Mouse (Mus musculus) liver, embryonic 13.5 days (tissue): ENCODE measurements around the gene Coro1b. TPM values are rescaled to one million over a fixed set of nuclear protein-coding genes. Genes with fewer than 3 reads are reported as not detected.
"Not testable (repeated sequence)": the region's sequence is repeated elsewhere in the genome, so short reads cannot be mapped to it uniquely, and the experiment has no call there.

ENCODE experiments used
- ATAC-seq: fragments of 200-750 bp; cut with Nextera tagmentation; 2 replicates; pipeline ENCODE4 v1.8.0; 2017; ENCODE audit warnings: low read depth, mild to moderate bottlenecking, moderate number of reproducible peaks, moderate library complexity
- DNase-seq: peaks from one replicate; pipeline ENCODE4 v3.0.0; 2022
- H3K27ac ChIP-seq: fragments of 300-500 bp; sonication (generic); 2 replicates; pipeline ENCODE4 v1.5.1; 2015; ENCODE audit warnings: moderate library complexity, mild to moderate bottlenecking, inconsistent platforms
- H3K27me3 ChIP-seq: fragments of 300-500 bp; sonication (generic); 2 replicates; pipeline ENCODE4 v1.6.1; 2015; ENCODE audit warnings: mild to moderate bottlenecking, inconsistent platforms
- H3K36me3 ChIP-seq: fragments of 300-500 bp; sonication (generic); 2 replicates; pipeline ENCODE4 v1.6.1; 2015; ENCODE audit warnings: mild to moderate bottlenecking, inconsistent platforms
- H3K4me1 ChIP-seq: fragments of 300-500 bp; sonication (generic); replicated peaks from 2 replicates; pipeline ENCODE4 v1.6.1; 2015; ENCODE audit warnings: inconsistent platforms
- H3K4me2 ChIP-seq: fragments of 300-500 bp; sonication (generic); 2 replicates; pipeline ENCODE4 v1.6.1; 2015; ENCODE audit warnings: inconsistent platforms, mild to moderate bottlenecking, moderate library complexity
- H3K4me3 ChIP-seq: fragments of 300-500 bp; sonication (generic); replicated peaks from 2 replicates; pipeline ENCODE4 v1.5.1; 2015; ENCODE audit warnings: mild to moderate bottlenecking, inconsistent platforms
- H3K9ac ChIP-seq: fragments of 300-500 bp; sonication (generic); 2 replicates; pipeline ENCODE4 v1.6.1; 2015; ENCODE audit warnings: mild to moderate bottlenecking, inconsistent platforms
- H3K9me3 ChIP-seq: fragments of 300-500 bp; sonication (generic); replicated peaks from 2 replicates; pipeline ENCODE4 v1.6.1; 2016; ENCODE audit warnings: inconsistent platforms
- WGBS: fragments of 180-500 bp; shearing (Covaris S2); methylation state at CpG from one replicate; pipeline ENCODE4 v1.1.7; 2015; ENCODE audit not compliant: insufficient replicate concordance; 5-methylcytosine and 5-hydroxymethylcytosine counted together
- polyA plus RNA-seq: library from polyadenylated mRNA; unstranded; fragments of >200 nt; fragmentation: Nextera tagmentation; extraction: Ambion mirVana; gene quantifications from 2 replicates; pipeline ENCODE4 v1.2.1, GENCODE M21; 2015

The Coro1b gene
- polyA plus RNA-seq, 1 experiment from 2014 or later = 72.6 TPM

DNA sequence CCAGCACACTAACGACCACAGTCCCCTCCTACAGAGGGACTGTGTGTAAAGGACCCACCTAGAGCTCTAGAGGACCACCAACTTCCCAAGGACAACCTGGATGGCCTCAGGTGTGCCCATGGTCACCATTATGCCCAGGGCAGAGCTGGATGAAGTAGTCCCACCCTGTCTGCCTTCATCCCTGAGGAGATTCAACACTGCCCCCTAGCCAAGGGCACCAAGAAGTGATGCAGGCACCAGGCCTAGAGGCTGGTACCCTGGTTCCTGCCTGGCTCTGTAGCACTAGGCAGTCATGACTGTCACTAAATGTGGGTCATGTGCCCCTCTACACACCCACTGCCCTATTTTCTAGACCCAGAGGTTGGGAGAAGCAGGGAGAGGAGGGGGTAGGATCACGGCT lies 16.7 kb upstream of the Coro1b start:
- peak overlapping the region; percentile 77 for H3K9ac ChIP-seq
- H3K36me3 ChIP-seq = peaks cover 53% of the 10 kb centered on the region
- no peak for DNase-seq
- H3K4me3 ChIP-seq = no peak overlapping the region
- peak overlapping the region; percentile 68 for H3K4me2 ChIP-seq
- H3K27me3 ChIP-seq = no peaks in the 10 kb centered on the region
- 81% methylated on average over 2 of the region's 2 CpGs for WGBS
- H3K9me3 ChIP-seq = no peaks in the 10 kb centered on the region
- ATAC-seq = peak; percentile 49
- H3K4me1 ChIP-seq = peaks cover 71% of the 10 kb centered on the region
- peak overlapping the region; percentile 91 for H3K27ac ChIP-seq

DNA sequence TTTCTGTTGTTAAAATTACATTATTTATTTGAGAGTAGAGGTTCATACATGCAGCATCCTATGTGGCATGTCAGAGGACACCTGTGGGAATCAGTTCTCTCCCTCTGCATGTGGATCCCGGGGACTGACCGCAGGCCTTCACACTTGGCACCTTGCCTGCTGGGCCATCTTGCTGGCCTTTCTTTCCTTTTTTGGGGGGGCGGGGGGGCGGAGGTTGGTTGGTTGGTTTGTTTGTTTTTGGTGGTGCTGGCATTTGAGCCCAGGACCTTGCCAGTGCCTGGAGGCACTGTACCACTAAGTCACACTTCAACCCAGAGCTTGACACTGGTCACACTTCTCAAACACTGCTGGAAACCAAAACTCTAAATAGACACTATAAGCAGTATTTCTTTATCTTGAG lies 14.1 kb upstream of the Coro1b start:
- Histone ChIP-seq H3K36me3 (peaks cover 32% of the 10 kb centered on the region), H3K4me2 (no peak overlapping the region), H3K4me1 (peaks cover 58% of the 10 kb centered on the region), H3K27ac (0 out of 2 replicates have a peak overlapping the region, but pooled peaks have one; percentile 67), H3K9me3 (no peaks in the 10 kb centered on the region), H3K27me3 (peaks cover 7% of the 10 kb centered on the region; the same call in 1 of the 2 replicates), H3K4me3 (no peak overlapping the region), H3K9ac (no peak overlapping the region)
- DNase-seq (no peak), ATAC-seq (no peak)
- WGBS = 92% methylated on average over 4 of the region's 4 CpGs

DNA sequence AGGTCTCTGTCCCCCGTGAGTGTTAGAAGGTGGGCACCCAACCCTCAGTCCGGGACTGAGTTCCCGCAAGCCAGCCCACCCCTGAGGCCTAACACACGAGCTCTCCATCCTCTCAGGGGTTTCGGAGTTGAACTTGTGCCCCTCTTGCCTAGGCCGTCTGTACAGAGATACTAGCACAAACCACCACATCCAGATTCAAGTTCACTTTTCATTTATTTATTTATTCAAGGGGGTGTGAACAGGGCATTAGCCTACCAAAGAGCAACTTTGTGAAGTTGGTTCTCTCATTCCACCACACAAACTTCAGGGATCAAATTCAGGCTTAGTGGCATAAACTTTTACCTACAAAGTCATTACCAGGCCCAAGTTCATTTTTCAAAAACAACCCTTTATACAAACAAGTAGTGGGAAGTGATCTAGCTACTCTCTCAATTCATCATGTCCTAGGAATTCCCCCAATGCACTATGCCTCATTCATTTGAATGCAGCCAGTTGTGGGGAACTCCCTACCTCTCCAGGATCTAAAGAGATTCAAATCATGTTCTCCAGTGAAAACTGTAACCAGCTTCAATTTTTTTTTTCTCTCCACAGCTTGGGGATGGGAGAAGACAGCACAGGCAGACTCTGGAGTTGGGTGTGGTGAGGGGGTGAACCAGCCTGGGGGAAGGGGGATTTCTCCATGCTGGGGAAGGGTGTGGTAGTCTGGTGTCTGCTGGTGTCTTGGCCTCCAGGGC lies 13.0 kb upstream of the Coro1b start:
- Histone ChIP-seq H3K4me1 (peaks cover 49% of the 10 kb centered on the region), H3K27ac (peak overlapping the region; percentile 67), H3K27me3 (peaks cover 11% of the 10 kb centered on the region; the same call in 1 of the 2 replicates), H3K36me3 (peaks cover 26% of the 10 kb centered on the region), H3K4me2 (peak overlapping the region; percentile 43)
- ATAC-seq, H3K9ac ChIP-seq, DNase-seq, H3K9me3 ChIP-seq, H3K4me3 ChIP-seq: not testable (repeated sequence)
- WGBS = 79% methylated on average over 6 of the region's 6 CpGs

DNA sequence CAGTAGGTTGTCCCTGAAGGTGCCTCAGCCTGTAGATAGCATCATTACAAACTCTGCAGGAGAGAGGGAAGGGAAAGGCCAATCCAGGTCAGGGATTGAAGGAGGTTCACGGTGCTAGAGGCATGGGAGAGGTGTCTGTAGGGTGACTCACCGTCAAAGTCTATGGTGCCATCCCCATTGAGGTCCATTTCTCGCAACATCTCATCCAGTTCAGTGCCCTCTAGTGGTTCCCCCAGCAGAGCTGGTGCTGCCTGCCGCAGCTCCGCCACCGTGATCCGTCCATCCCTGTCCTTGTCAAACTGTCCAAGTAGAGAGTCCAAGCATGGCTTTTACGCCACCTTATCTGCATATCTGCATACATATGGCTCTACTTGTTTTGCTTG lies 12.5 kb upstream of the Coro1b start:
- H3K4me1 ChIP-seq = peaks cover 43% of the 10 kb centered on the region
- not testable (repeated sequence) for H3K9me3 ChIP-seq, DNase-seq, H3K9ac ChIP-seq
- H3K4me3 ChIP-seq = peak overlapping the region; percentile 33; the same call in 1 of the 2 replicates
- peaks cover 26% of the 10 kb centered on the region for H3K36me3 ChIP-seq
- peaks cover 11% of the 10 kb centered on the region; the same call in 1 of the 2 replicates for H3K27me3 ChIP-seq
- H3K4me2 ChIP-seq = peak overlapping the region; percentile 43
- H3K27ac ChIP-seq = peak overlapping the region; percentile 34; the same call in 1 of the 2 replicates
- ATAC-seq = peak; percentile 57
- WGBS = 18% methylated on average over 8 of the region's 8 CpGs

DNA sequence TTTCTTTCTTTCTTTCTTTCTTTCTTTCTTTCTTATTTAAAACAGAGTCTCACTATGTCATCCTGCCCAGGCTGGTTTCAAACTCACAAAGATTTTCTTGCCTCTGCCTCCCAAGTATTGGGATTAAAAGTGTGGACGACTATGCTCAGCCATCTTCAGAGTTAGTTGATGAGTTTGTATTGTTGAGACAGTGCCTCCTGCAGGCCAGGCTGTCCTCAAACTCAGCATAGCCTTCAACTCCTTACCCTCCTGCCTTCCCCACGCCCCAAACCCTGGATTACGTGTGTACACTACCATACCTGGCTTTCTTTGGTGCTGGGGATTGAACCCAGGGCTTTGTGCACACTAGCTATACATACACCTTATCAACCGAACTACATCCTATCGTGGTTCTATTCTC lies 12.0 kb upstream of the Coro1b start:
- Histone ChIP-seq H3K4me2 (peak overlapping the region; percentile 43; the same call in 1 of the 2 replicates), H3K9ac (0 out of 2 replicates have a peak overlapping the region, but pooled peaks have one; percentile 23), H3K27me3 (peaks cover 11% of the 10 kb centered on the region; the same call in 1 of the 2 replicates), H3K27ac (no peak overlapping the region), H3K36me3 (peaks cover 20% of the 10 kb centered on the region), H3K9me3 (no peaks in the 10 kb centered on the region), H3K4me3 (no peak overlapping the region), H3K4me1 (peaks cover 38% of the 10 kb centered on the region)
- 73% methylated on average over 5 of the region's 5 CpGs for WGBS
- peak; percentile 50 for ATAC-seq
- no peak for DNase-seq

DNA sequence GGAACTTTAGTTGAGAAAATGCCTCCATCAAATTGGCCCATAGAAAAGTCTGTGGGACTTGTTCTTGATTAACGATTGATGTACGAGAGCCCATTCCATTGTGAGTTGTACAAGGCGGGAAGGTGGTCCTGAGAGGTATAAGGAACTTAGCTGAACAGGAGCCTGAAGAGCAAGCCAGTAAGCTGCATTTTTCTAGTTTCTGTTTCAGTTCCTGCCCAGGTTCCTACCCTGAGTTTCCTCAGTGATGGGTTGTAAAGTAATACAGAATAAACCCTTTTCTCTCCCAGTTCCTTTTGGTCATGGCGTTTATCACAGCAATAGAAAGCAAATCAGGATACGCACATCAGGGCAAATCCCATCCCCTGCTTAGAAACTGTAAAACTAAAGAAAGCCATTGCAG lies 10.5 kb upstream of the Coro1b start:
- WGBS = 65% methylated on average over 5 of the region's 5 CpGs

DNA sequence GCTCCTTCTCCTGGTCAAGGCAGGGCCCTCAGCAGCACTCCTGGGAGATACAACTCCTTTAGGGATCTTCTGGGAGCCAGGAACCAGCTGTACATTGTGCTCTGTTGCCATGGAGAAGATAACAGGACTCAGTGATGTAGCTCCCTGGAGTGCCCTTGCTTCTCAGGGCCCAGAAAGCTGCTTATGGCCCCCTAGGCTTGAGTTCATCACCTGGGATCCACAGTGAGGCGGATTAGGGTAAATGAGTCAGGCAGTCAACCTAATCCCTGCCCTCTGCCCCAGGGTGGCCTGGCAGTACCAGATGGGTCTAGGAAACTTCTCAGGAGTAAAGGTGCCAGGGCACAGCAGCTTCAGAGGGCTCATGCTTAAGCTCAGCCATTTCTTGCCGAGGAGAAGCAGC lies 9.0 kb upstream of the Coro1b start, which contains the start of gene Gpr152:
TSS of gene Gpr152 (plus strand) at position 342 of the 400 bp plus-strand sequence.
- Histone ChIP-seq H3K4me3 (no peak within 1 kb of the TSS), H3K9me3 (no peaks in the 10 kb centered on the region), H3K9ac (0 out of 2 replicates have a peak within 1 kb of the TSS, but pooled peaks have one; percentile 26), H3K27me3 (peaks cover 11% of the 10 kb centered on the region; the same call in 1 of the 2 replicates), H3K27ac (no peak within 1 kb of the TSS), H3K36me3 (no peaks in the 10 kb centered on the region), H3K4me1 (peaks cover 20% of the 10 kb centered on the region), H3K4me2 (no peak within 1 kb of the TSS)
- ATAC-seq (no peak), DNase-seq (no peak)
- WGBS = 67% methylated on average over 2 of the region's 2 CpGs

More for the DNA sequence above, 10.5 kb upstream of the Coro1b start:
- peaks cover 25% of the 10 kb centered on the region for H3K4me1 ChIP-seq
- peaks cover 6% of the 10 kb centered on the region for H3K36me3 ChIP-seq
- H3K4me2 ChIP-seq = no peak overlapping the region
- H3K27ac ChIP-seq = no peak overlapping the region
- DNase-seq (no peak), ATAC-seq (no peak)
- H3K4me3 ChIP-seq = no peak overlapping the region
- peaks cover 11% of the 10 kb centered on the region; the same call in 1 of the 2 replicates for H3K27me3 ChIP-seq
- no peak overlapping the region for H3K9ac ChIP-seq
- H3K9me3 ChIP-seq = no peaks in the 10 kb centered on the region

DNA sequence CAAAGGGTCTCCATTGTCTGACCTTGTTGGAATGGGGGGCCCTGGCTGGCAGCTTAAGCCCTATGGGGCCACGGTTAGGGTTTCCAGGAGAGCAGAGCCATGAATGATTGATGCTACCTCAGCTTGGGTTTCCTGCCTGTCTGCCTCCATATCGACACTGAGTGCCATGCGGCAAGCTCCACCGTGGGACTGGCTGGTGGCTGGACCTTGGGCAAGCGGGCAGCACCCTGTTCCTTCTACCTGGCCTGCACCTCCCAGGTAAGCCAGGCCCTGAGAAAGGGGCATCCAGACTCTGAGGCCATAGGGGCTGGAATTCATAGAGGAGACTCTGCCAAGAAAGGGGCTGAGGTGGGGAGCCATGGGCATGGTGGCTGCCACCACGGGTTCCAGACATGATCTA lies 8.3 kb upstream of the Coro1b start:
- no peak overlapping the region for H3K4me2 ChIP-seq
- WGBS = 70% methylated on average over 6 of the region's 6 CpGs
- no peak overlapping the region for H3K27ac ChIP-seq
- H3K4me3 ChIP-seq = no peak overlapping the region
- DNase-seq (no peak), ATAC-seq (no peak)
- H3K36me3 ChIP-seq = no peaks in the 10 kb centered on the region
- no peak overlapping the region for H3K9ac ChIP-seq
- H3K27me3 ChIP-seq = peaks cover 11% of the 10 kb centered on the region; the same call in 1 of the 2 replicates
- no peaks in the 10 kb centered on the region for H3K9me3 ChIP-seq
- H3K4me1 ChIP-seq = peaks cover 21% of the 10 kb centered on the region

DNA sequence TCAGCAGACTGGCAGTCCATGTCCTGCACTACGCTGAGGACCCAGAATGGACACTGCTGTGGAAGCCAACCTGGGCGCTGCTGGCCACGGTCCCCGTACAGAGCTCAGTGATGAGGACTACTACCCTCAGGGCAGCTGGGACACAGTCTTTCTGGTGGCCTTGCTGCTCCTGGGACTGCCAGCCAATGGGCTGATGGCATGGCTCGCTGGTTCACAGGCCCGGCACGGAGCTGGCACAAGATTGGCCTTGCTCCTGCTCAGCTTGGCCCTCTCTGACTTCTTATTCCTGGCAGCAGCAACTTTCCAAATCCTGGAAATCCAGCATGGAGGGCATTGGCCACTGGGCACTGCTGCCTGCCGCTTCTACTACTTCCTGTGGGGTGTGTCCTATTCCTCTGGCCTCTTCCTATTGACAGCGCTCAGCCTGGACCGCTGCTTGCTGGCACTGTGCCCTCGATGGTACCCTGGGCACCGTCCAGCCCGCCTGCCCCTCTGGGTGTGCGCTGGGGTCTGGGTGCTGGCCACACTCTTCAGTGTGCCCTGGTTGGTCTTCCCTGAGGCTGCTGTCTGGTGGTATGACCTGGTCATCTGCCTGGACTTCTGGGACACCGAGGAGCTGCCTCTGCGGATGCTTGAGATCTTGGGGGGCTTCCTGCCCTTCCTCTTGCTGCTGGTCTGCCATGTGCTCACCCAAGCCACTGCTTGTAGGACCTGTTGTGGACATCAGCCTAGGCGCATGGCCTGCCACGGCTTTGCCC lies 5.8 kb upstream of the Coro1b start:
- no peak overlapping the region for H3K27ac ChIP-seq
- ATAC-seq (no peak), DNase-seq (no peak)
- H3K4me3 ChIP-seq = no peak overlapping the region
- H3K4me1 ChIP-seq = peaks cover 23% of the 10 kb centered on the region
- WGBS = 76% methylated on average over 18 of the region's 18 CpGs
- 0 out of 2 replicates have a peak, but pooled peaks cover 4% of the 10 kb centered on the region for H3K9me3 ChIP-seq
- no peaks in the 10 kb centered on the region for H3K36me3 ChIP-seq
- no peak overlapping the region for H3K4me2 ChIP-seq
- H3K27me3 ChIP-seq = 0 out of 2 replicates have a peak, but pooled peaks cover 4% of the 10 kb centered on the region
- no peak overlapping the region for H3K9ac ChIP-seq

DNA sequence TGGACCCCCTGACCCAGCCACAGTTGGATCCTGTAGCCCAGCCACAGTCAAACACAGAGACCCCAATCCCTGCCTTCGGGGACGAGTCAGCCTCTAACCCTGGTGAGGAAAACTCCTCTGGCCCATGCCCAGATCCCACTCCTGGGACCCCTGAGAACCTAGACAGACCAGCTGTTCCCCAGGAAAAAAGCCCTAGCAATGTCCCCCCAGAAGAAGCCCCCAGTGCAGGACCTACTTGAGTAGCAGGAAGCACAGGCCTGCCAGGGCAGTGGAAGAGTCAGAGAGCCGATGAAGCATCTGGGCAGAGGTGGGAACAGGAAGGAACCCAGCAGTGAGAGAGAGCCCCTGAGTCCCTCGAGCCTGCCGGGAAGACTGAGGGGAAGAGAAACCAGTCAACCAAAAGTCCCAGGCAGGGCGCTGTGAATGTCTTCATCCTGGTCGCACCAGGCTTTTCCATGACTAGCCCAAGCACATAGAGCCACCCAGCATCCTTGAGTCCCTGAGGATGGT lies 4.6 kb upstream of the Coro1b start, which contains the start of gene Cabp4:
TSS of gene Cabp4 (minus strand) at position 275 of the 510 bp plus-strand sequence.
- Histone ChIP-seq H3K27ac (no peak within 1 kb of the TSS), H3K4me3 (no peak within 1 kb of the TSS), H3K9ac (no peak within 1 kb of the TSS), H3K36me3 (no peaks in the 10 kb centered on the region), H3K4me2 (no peak within 1 kb of the TSS), H3K27me3 (0 out of 2 replicates have a peak, but pooled peaks cover 4% of the 10 kb centered on the region), H3K4me1 (peaks cover 29% of the 10 kb centered on the region), H3K9me3 (0 out of 2 replicates have a peak, but pooled peaks cover 4% of the 10 kb centered on the region)
- DNase-seq (no peak), ATAC-seq (no peak)
- 57% methylated on average over 7 of the region's 7 CpGs for WGBS
